Mouse (Mus musculus) limb, embryonic 11.5 days (tissue): ENCODE measurements around the gene Pick1. TPM values are rescaled to one million over a fixed set of nuclear protein-coding genes. Genes with fewer than 3 reads are reported as not detected.

ENCODE experiments used
- ATAC-seq: fragments of 200-750 bp; cut with Nextera tagmentation; 2 replicates; pipeline ENCODE4 v1.8.0; 2017; ENCODE audit warnings: low read depth; ENCODE audit not compliant: insufficient number of reproducible peaks, low FRiP score, low TSS enrichment
- DNase-seq: peaks from one replicate; pipeline ENCODE4 v3.0.0-alpha.2; 2015; ENCODE audit warnings: low spot score
- H3K27ac ChIP-seq: fragments of 300-500 bp; sonication (generic); replicated peaks from 2 replicates; pipeline ENCODE4 v1.5.1; 2014; ENCODE audit warnings: low read depth, mild to moderate bottlenecking, low read length
- H3K27me3 ChIP-seq: fragments of 300-500 bp; sonication (generic); 2 replicates; pipeline ENCODE4 v1.6.1; 2014; ENCODE audit warnings: mild to moderate bottlenecking, low read length, mixed read lengths; ENCODE audit not compliant: control insufficient read depth, insufficient read depth
- H3K36me3 ChIP-seq: fragments of 300-500 bp; sonication (generic); 2 replicates; pipeline ENCODE4 v1.6.1; 2014; ENCODE audit warnings: mild to moderate bottlenecking, low read length, moderate library complexity, mixed read lengths; ENCODE audit not compliant: control insufficient read depth, insufficient read depth
- H3K4me1 ChIP-seq: fragments of 300-500 bp; sonication (generic); 2 replicates; pipeline ENCODE4 v1.6.1; 2014; ENCODE audit warnings: low read length, mixed read lengths; ENCODE audit not compliant: control insufficient read depth, insufficient read depth
- H3K4me2 ChIP-seq: fragments of 300-500 bp; sonication (generic); 2 replicates; pipeline ENCODE4 v1.6.1; 2014; ENCODE audit warnings: low read depth, mild to moderate bottlenecking, moderate library complexity; ENCODE audit not compliant: severe bottlenecking
- H3K4me3 ChIP-seq: fragments of 300-500 bp; sonication (generic); 2 replicates; pipeline ENCODE4 v1.5.1; 2014; ENCODE audit warnings: low read depth, low read length
- H3K9ac ChIP-seq: fragments of 300-500 bp; sonication (generic); 2 replicates; pipeline ENCODE4 v1.6.1; 2014; ENCODE audit warnings: mild to moderate bottlenecking, low read length
- H3K9me3 ChIP-seq: fragments of 300-500 bp; sonication (generic); 2 replicates; pipeline ENCODE4 v1.6.1; 2016; ENCODE audit warnings: low read length; ENCODE audit not compliant: control insufficient read depth
- WGBS: fragments of 180-500 bp; shearing (Covaris S2); extraction: QIAGEN DNeasy Blood & Tissue Kit; methylation state at CpG from one replicate; pipeline ENCODE4 v1.1.7; 2014; 5-methylcytosine and 5-hydroxymethylcytosine counted together
- polyA plus RNA-seq: library from polyadenylated mRNA; unstranded; fragments of >200 nt; fragmentation: Nextera tagmentation; extraction: Ambion mirVana; gene quantifications from 2 replicates; pipeline ENCODE4 v1.2.1, GENCODE M21; 2014

Pick1 gene
- polyA plus RNA-seq, 1 experiment from 2014 or later = 23.6 TPM

DNA sequence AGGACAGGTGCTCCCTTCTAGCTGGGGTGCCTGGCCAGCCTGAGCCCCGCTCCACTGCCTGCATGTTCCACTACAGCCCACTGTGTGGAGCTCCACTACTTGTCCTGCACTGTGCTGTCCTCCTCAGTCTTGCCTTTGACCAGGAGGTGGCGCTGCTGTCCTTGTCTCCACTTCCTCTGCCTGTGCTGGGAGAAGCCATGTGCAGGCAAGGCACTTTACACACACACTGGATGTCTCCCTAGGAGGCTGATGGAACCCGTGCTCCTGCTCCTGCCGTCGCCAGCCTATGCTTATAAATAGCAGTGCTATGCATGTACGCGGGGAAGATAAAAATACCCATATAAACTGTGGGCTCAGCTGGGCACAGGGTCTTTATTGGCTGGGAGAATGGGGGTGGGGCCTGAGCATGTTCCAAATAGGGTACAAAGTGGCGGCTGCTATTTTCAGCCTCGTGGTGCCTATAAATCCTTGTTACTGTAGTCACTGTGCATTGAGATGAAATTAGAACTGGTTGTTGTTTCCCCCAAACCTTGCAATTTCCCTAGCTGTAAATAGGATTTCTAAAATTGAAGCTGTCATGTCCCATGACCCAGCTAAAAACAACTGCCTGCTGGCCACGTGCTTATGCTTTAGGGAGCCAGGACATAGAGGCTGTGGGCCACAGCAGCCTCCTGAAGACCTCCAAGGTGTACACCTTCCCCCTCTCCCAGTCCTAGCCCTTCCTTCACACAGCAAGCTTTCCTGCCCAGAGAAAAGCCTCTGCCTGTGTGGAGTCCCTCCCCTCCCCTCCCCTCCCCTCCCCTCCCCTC, 14.5 kb downstream of the Pick1 start:
- 24% methylated on average over 10 of the region's 10 CpGs for WGBS
- Histone ChIP-seq H3K4me3 (no peak overlapping the region), H3K27ac (no peak overlapping the region), H3K27me3 (no peaks in the 10 kb centered on the region), H3K9me3 (no peaks in the 10 kb centered on the region), H3K4me2 (no peak overlapping the region), H3K9ac (no peak overlapping the region), H3K36me3 (peaks cover 16% of the 10 kb centered on the region; the same call in 1 of the 2 replicates), H3K4me1 (0 out of 2 replicates have a peak, but pooled peaks cover 2% of the 10 kb centered on the region)
- peak; percentile 100 for DNase-seq
- peak; percentile 93 for ATAC-seq

DNA sequence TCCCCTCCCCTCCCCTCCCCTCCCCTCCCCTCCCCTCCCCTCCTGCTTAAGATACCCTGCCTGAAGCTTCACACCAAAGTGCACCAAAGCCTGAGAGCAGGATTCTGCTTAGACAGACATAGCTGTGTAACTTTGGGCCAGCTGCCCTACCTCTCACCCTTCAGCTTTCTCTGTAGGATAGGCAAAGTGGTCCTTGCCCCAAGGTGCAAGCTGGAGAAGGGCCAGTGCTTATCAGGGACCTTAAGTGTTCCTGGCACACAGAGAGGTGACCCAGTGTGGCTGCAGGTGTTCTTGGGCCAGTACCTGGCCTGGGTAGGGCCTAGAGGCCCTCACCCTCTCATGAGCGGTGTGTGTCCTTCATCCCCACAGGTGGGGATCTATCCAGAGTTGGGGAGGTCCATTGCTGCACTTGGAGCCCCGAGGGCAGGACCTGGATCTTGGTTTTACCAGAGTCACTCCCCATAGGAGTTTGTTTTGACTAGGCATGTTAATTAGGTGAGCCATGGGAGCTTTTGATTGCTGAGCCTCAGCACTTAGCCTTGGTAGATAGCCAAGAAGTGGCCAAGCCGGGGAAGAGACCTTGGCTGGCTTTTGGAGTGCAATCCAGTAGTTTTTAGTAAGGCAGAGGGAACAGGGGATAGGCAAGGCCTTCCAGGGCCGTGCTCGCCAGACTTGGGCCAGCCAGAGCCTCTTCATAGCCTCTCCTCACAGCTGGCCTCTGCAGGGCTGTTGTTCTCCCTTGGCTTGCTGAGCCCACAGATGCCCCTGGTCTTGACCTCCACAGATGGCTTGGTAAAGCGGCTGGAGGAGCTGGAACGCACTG, 15.3 kb downstream of the Pick1 start:
- Histone ChIP-seq H3K27ac (no peak overlapping the region), H3K9ac (no peak overlapping the region), H3K4me3 (no peak overlapping the region), H3K9me3 (no peaks in the 10 kb centered on the region), H3K4me1 (0 out of 2 replicates have a peak, but pooled peaks cover 2% of the 10 kb centered on the region), H3K36me3 (peaks cover 16% of the 10 kb centered on the region; the same call in 1 of the 2 replicates), H3K27me3 (no peaks in the 10 kb centered on the region), H3K4me2 (no peak overlapping the region)
- 81% methylated on average over 7 of the region's 7 CpGs for WGBS
- ATAC-seq = no peak
- DNase-seq = no peak

- Histone ChIP-seq H3K4me1 (0 out of 2 replicates have a peak, but pooled peaks cover 2% of the 10 kb centered on the region), H3K4me3 (no peak overlapping the region), H3K36me3 (peaks cover 13% of the 10 kb centered on the region; the same call in 1 of the 2 replicates), H3K27ac (no peak overlapping the region), H3K27me3 (no peaks in the 10 kb centered on the region), H3K9me3 (no peaks in the 10 kb centered on the region), H3K9ac (no peak overlapping the region), H3K4me2 (no peak overlapping the region)
- ATAC-seq = no peak
- 94% methylated on average over 3 of the region's 3 CpGs for WGBS
- DNase-seq = no peak
Measured at GRCm38 (mm10) chr15:79245321-79245720, 16.3 kb downstream of the Pick1 start.

DNA sequence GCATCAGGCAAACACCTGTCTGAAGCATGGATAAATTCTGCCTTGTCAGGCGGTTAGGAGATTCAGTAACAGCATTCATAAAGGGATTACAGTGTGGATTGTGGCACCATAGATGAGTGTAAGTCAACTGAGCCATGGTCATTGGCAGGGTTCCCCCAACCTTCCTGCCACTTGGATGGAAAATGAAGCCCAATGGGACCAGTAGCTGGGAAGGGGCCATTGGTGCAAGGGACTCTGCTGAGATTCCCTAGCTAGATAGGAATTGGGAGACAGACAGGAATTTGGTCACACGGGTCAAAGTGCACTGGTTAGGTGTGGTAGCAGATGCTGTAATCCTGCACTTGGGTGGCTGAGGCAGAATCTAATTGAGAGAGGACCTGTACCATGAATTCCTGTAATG, 21.3 kb downstream of the Pick1 start:
- H3K27ac ChIP-seq = no peak overlapping the region
- 79% methylated on average over 2 of the region's 2 CpGs for WGBS
- no peak for ATAC-seq

DNA sequence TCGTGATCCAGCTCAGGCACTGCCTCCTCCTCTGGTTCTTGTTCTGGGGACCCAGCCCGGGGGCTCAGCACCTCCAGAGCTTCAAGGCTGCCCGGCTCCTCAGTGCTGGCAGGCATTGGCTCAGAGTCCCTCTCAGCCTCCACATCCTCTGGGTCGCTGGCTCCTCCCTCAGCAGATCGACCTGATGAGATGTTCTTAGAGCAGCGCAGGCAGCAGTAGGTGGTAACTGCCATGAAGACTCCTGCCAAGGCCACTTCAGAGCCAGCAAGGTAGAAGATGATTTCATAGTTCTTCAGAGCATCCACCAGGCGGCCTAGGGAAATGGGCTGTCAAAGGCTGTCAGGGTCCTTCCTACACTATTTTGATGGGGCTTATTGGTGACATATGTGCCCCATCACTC, 22.2 kb downstream of the Pick1 start:
- Histone ChIP-seq H3K36me3 (no peaks in the 10 kb centered on the region; the same call in 1 of the 2 replicates), H3K4me2 (no peak overlapping the region), H3K27ac (no peak overlapping the region), H3K4me1 (peaks cover 6% of the 10 kb centered on the region), H3K27me3 (peaks cover 32% of the 10 kb centered on the region), H3K9me3 (no peaks in the 10 kb centered on the region), H3K4me3 (no peak overlapping the region), H3K9ac (no peak overlapping the region)
- ATAC-seq (0 out of 2 replicates have a peak, but pooled peaks have one; percentile 6), DNase-seq (no peak)
- WGBS = 54% methylated on average over 7 of the region's 7 CpGs

More for the DNA sequence above, 21.3 kb downstream of the Pick1 start:
- Histone ChIP-seq H3K36me3 (peaks cover 5% of the 10 kb centered on the region; the same call in 1 of the 2 replicates), H3K9ac (no peak overlapping the region), H3K9me3 (no peaks in the 10 kb centered on the region), H3K4me2 (no peak overlapping the region), H3K27me3 (peaks cover 32% of the 10 kb centered on the region), H3K4me3 (no peak overlapping the region), H3K4me1 (peaks cover 6% of the 10 kb centered on the region)
- DNase-seq = no peak

DNA sequence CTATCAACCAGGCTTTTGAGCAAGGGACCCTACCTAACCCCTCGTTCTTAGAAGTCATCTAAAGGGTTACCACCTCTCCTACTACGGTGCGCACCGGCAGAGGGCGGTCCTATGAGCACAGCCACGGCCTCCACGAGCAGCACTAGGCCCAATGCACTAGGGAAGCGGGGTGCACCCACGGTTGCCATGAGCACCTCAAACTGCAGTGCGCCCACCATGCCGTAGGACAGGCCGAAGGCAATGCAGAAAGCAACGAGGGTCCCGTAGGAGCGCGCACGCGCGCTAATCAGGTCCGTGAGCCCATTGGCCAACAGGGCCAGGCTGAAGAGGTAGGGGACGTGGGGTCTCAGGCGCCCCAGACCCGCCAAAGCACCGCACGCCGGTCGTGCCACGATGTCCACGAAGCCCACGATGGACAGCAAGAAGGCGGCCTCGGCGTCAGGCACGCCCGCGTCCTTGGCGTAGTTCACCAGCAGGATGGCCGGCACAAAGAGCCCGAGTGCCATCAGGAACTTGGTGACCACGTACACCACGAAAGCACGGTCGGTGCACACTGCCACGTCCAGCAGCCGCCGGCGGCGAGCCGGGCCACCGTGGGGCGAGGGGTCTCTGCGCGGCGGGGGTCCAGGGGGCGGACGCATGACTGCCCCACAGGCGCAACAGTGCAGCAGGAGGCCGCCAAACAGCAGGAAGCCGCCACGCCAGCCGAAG, 23.0 kb downstream of the Pick1 start:
- Histone ChIP-seq H3K9me3 (no peaks in the 10 kb centered on the region), H3K4me1 (peaks cover 6% of the 10 kb centered on the region), H3K36me3 (no peaks in the 10 kb centered on the region), H3K4me2 (peak overlapping the region; percentile 72), H3K9ac (peak overlapping the region; percentile 52), H3K27me3 (peaks cover 32% of the 10 kb centered on the region), H3K27ac (no peak overlapping the region), H3K4me3 (peak overlapping the region; percentile 35)
- ATAC-seq (peak; percentile 41; the same call in 1 of the 2 replicates), DNase-seq (peak; percentile 67)
- WGBS = 3% methylated on average over 61 of the region's 61 CpGs

DNA sequence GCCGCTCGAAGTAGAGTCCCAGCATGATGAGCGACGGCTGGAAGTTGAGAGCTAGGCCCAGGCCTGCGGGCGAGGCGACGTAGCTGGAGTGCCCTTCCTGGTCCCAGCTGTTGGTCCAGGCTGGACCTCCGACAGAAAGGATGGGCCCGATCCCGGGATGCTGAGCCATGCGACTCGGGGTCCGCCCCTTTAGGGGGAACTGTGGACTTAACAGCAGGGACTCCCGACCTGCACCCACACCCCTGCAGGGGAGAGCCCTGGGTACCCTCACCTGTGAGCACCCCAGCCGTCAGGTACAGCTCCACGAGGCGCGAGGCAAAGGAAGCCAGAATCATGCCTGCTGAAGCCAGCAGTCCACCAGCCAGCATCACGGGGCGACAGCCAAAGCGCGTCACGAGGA, 23.6 kb downstream of the Pick1 start:
- no peaks in the 10 kb centered on the region for H3K36me3 ChIP-seq
- H3K4me3 ChIP-seq = peak overlapping the region; percentile 35
- H3K27ac ChIP-seq = no peak overlapping the region
- H3K4me2 ChIP-seq = peak overlapping the region; percentile 72
- ATAC-seq = no peak
- WGBS = 30% methylated on average over 24 of the region's 24 CpGs
- H3K27me3 ChIP-seq = peaks cover 32% of the 10 kb centered on the region
- H3K9me3 ChIP-seq = no peaks in the 10 kb centered on the region
- DNase-seq = no peak
- peaks cover 6% of the 10 kb centered on the region for H3K4me1 ChIP-seq
- H3K9ac ChIP-seq = peak overlapping the region; percentile 52

- Histone ChIP-seq H3K9me3 (no peaks in the 10 kb centered on the region), H3K27me3 (peaks cover 32% of the 10 kb centered on the region), H3K4me2 (no peak within 1 kb of the TSS), H3K4me3 (no peak within 1 kb of the TSS), H3K9ac (no peak within 1 kb of the TSS), H3K27ac (no peak within 1 kb of the TSS), H3K36me3 (no peaks in the 10 kb centered on the region), H3K4me1 (peaks cover 9% of the 10 kb centered on the region)
- DNase-seq (no peak), ATAC-seq (no peak)
- 35% methylated on average over 3 of the region's 3 CpGs for WGBS
Measured at GRCm38 (mm10) chr15:79254661-79255060, 25.7 kb downstream of the Pick1 start, which contains the start of gene Slc16a8. TSS of gene Slc16a8 (minus strand) at chr15:79254761.
